Mouse (Mus musculus): Measurements from ENCODE around the gene Spock1. TPM values are rescaled to one million over a fixed set of nuclear protein-coding genes. Genes with fewer than 3 reads are reported as not detected.

The Spock1 gene
- polyA plus RNA-seq, 1 experiment from 2014 or later = 97.3 TPM

DNA sequence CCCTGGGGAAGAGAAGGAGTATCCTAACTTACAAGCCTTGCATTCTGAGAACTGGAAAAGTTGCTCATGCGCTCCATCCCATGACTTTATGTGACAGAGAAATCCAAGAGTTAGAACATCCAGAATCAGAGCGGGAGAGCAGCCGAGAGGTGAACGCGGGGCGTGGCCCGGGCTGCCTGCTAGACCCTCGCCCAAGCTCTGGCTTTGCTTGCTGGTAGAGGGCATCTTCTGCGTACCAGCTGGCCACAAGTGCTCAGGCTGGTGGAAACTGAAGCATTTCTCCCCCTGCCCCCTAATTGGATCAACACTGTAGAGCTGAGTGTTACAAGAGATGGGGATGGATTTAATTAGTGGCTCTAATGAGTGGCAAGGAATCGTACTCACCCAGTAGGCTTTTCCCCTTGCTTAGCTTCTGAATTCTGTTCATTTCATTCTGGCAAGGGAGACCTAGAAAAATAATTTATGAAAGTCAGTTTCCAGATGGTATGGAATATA, 472.4 kb downstream of the Spock1 start:
- H3K4me3 ChIP-seq = no peak overlapping the region
- no peak overlapping the region for H3K4me2 ChIP-seq
- no peak overlapping the region for H3K9ac ChIP-seq
- H3K27me3 ChIP-seq = no peaks in the 10 kb centered on the region
- no peak for ATAC-seq (ENCODE audit: low FRiP score, low read depth)
- H3K36me3 ChIP-seq = no peaks in the 10 kb centered on the region
- no peaks in the 10 kb centered on the region for H3K4me1 ChIP-seq (replicated peaks)
- H3K9me3 ChIP-seq = no peaks in the 10 kb centered on the region
- H3K27ac ChIP-seq (replicated peaks) = no peak overlapping the region
- WGBS = 91% methylated on average over 10 of the region's 10 CpGs

DNA sequence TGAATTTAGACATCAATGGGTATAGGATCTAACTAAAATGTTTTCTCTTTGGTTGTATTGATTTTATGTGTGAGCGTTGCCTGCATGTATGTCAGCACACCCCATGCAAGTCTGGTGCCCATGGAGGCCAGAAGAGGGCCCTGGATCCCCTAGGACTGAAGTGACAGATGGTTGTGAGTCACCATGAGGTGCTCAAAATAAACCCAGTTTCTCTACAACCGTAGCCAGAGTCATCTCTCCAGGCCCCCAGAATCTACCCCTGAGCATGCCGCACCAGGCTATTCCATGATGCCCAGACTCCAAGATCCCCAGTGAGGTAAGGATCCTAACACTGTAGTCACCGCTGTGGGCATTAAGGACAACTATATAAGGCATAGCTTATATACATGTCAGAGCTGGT, 474.3 kb downstream of the Spock1 start:
- H3K27ac ChIP-seq (replicated peaks) = no peak overlapping the region
- WGBS = 88% methylated on average over 4 of the region's 4 CpGs

DNA sequence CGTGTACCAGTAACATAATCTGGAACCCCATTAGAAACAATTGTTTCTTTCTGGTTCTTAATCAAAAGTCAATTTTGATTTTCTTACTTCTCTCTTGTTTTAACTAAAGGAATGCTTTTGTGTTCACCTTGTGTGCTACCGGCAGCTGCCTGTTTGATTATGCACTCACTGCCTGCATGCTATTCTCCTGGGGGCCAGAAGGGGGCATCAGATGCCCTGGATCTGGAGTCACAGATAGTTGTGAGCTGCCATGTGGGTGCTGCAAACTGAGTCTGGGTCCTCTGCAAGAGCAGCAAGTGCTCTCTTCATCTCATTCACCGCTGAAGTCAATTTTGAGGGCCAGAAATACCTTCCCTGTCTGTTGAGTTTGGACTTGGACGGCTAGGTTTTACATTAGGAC, 476.3 kb downstream of the Spock1 start:
- WGBS = 85% methylated on average over 4 of the region's 4 CpGs
- Histone ChIP-seq H3K4me3 (no peak overlapping the region), H3K27ac (replicated peaks) (no peak overlapping the region), H3K36me3 (no peaks in the 10 kb centered on the region), H3K9me3 (no peaks in the 10 kb centered on the region), H3K4me1 (replicated peaks) (no peaks in the 10 kb centered on the region), H3K27me3 (no peaks in the 10 kb centered on the region), H3K4me2 (no peak overlapping the region), H3K9ac (no peak overlapping the region)
- ATAC-seq (ENCODE audit: low FRiP score, low read depth) = no peak

More for the DNA sequence above, 474.3 kb downstream of the Spock1 start:
- no peak for ATAC-seq (ENCODE audit: low FRiP score, low read depth)
- Histone ChIP-seq H3K4me1 (replicated peaks) (no peaks in the 10 kb centered on the region), H3K4me2 (no peak overlapping the region), H3K27me3 (no peaks in the 10 kb centered on the region), H3K9ac (no peak overlapping the region), H3K36me3 (no peaks in the 10 kb centered on the region), H3K9me3 (no peaks in the 10 kb centered on the region), H3K4me3 (no peak overlapping the region)

DNA sequence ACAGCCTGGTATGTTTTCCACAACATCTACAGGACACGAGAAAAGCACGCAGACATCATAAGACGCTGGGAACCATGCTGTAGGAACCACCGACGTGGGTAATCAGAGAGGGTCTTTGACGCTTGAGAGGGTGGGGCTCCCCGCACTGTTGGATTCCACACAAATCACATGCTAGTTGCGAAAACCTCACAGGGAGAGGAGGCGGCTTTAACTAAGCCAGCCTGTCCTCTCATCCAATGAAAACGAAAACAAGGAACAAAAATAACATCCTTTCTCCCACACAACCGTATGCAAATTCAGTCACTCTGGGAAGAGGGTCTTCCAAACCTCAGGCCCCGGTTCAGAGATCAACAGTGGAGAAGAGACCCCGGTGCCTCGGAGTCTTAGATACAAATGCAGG, 479.3 kb downstream of the Spock1 start:
- H3K9me3 ChIP-seq = no peaks in the 10 kb centered on the region
- WGBS = 75% methylated on average over 14 of the region's 14 CpGs
- no peak overlapping the region for H3K9ac ChIP-seq
- no peaks in the 10 kb centered on the region for H3K36me3 ChIP-seq
- H3K27ac ChIP-seq (replicated peaks) = no peak overlapping the region
- no peaks in the 10 kb centered on the region for H3K4me1 ChIP-seq (replicated peaks)
- H3K4me3 ChIP-seq = no peak overlapping the region
- no peak for ATAC-seq (ENCODE audit: low FRiP score, low read depth)
- H3K27me3 ChIP-seq = no peaks in the 10 kb centered on the region
- H3K4me2 ChIP-seq = no peak overlapping the region

DNA sequence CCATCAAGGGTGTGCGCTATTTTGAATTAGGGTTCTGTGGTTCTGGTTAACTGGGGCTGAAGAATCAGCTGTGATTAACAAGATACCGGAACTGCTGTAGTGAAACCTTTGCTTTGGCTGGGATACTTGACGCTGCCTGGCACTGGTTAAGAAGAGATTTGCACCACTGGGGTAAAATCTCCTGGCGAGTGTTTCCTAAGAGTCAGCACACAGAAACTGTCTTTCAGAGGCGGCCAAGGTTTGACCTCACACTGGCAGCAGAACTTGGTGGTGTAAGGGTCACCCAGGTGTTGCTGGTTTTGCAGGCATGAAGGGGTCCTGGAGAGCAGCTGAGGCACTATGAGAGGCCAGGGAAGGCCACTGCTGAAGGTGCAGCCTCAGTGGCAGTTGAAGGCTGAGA, 489.4 kb downstream of the Spock1 start:
- H3K36me3 ChIP-seq = no peaks in the 10 kb centered on the region
- no peak for ATAC-seq (ENCODE audit: low FRiP score, low read depth)
- peaks cover 5% of the 10 kb centered on the region for H3K4me1 ChIP-seq (replicated peaks)
- no peak overlapping the region for H3K4me3 ChIP-seq
- no peaks in the 10 kb centered on the region for H3K9me3 ChIP-seq
- 91% methylated on average over 5 of the region's 5 CpGs for WGBS
- no peak overlapping the region for H3K4me2 ChIP-seq
- no peak overlapping the region for H3K27ac ChIP-seq (replicated peaks)
- no peak overlapping the region for H3K9ac ChIP-seq
- H3K27me3 ChIP-seq = no peaks in the 10 kb centered on the region

DNA sequence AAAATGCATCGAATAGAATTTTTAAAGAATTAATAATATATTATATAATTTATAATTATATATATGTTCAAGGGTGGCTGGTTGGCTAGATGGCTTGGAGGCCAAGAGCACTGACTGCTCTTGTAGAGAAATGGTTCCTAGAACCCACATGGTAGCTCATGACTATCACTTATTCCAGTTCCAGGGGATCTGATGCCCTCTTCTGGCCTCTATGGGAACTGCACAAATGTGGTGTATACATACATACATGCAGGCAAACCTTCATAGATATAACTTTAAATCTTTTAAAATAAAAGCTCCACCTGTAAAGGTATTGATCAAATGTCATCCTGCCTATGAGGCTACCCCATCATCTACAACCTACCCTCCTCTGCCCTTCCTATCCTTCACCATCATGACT, 493.4 kb downstream of the Spock1 start:
- Histone ChIP-seq H3K36me3 (no peaks in the 10 kb centered on the region), H3K9ac (no peak overlapping the region), H3K4me1 (replicated peaks) (peaks cover 6% of the 10 kb centered on the region), H3K27me3 (no peaks in the 10 kb centered on the region), H3K4me2 (no peak overlapping the region), H3K27ac (replicated peaks) (no peak overlapping the region), H3K9me3 (no peaks in the 10 kb centered on the region), H3K4me3 (no peak overlapping the region)
- 100% methylated on average over 1 of the region's 1 CpGs for WGBS
- no peak for ATAC-seq (ENCODE audit: low FRiP score, low read depth)

DNA sequence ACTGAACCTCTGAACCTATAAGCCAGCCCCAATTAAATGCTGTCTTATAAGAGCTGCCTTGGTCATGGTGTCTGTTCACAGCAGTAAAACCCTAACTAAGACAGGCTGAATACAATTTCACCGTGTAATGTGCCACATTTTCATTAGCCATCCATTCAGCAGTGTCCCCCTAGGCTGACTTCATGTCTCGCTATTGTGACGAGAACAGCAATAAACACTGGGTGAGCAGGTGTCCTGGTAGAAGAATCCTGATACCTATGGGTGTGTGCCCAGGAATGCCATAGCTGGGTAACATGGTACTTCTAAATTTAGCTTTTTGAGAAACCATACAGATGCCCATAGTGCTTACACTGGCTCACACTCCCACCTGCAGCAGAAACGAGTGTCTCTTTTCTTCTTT, 500.5 kb downstream of the Spock1 start:
- Histone ChIP-seq H3K4me2 (no peak overlapping the region), H3K4me1 (replicated peaks) (no peaks in the 10 kb centered on the region), H3K27ac (replicated peaks) (no peak overlapping the region), H3K27me3 (no peaks in the 10 kb centered on the region), H3K36me3 (no peaks in the 10 kb centered on the region), H3K9ac (no peak overlapping the region), H3K9me3 (no peaks in the 10 kb centered on the region), H3K4me3 (no peak overlapping the region)
- no peak for ATAC-seq (ENCODE audit: low FRiP score, low read depth)
- 69% methylated on average over 4 of the region's 4 CpGs for WGBS

DNA sequence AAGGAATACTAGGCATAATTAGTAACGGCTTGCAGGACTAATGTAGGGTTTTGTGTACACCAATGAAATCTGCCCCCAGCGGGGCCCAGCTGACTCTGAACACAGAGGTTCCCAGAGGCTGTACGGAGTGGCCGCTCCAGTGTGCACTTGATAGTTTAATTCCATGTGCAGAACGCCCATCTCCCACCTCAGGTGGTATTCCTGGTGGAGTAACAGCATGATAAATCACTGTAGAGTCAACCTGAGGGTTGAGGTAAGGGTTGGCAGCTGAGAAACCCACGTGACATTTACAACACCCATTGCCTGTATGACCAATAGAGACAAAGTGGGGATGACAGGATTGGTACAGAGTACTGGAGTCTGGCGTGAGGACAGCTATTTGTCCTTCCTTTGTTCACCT, 505.7 kb downstream of the Spock1 start:
- ATAC-seq (ENCODE audit: low FRiP score, low read depth) = no peak
- H3K9me3 ChIP-seq = no peaks in the 10 kb centered on the region
- 84% methylated on average over 7 of the region's 7 CpGs for WGBS
- no peak overlapping the region for H3K4me3 ChIP-seq
- H3K4me1 ChIP-seq (replicated peaks) = no peaks in the 10 kb centered on the region
- no peak overlapping the region for H3K27ac ChIP-seq (replicated peaks)
- no peak overlapping the region for H3K4me2 ChIP-seq
- H3K9ac ChIP-seq = no peak overlapping the region
- H3K27me3 ChIP-seq = no peaks in the 10 kb centered on the region
- no peaks in the 10 kb centered on the region for H3K36me3 ChIP-seq

DNA sequence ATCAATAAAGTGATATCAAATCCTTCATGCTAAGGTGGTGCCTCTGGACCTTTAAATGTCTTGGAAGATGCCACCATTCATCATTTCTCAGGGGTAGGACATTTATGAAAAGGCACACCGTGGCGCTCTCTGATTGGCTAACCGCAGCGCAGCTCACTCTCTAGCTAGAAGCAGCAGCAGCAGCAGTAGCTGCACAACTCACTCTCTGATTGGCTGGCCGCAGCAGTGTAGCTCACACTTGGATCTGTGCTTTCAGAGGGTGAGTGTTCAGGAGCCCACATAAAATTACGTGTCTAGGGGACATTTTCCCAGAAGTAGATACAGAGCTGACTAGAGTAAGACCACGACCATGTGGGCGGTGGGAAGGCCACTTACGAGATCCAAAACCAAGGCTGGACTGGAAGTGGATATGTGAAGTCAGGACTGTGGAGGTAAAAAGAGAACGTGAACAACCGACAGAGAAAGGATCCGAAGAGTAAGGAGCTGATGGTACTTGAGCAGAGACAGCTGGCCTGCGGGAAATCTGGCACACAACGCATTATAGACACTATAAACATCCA, 535.9 kb downstream of the Spock1 start:
- H3K4me3 ChIP-seq = no peak overlapping the region
- H3K27ac ChIP-seq (replicated peaks) = no peak overlapping the region
- H3K4me1 ChIP-seq (replicated peaks) = no peaks in the 10 kb centered on the region
- no peaks in the 10 kb centered on the region for H3K36me3 ChIP-seq
- no peaks in the 10 kb centered on the region for H3K27me3 ChIP-seq
- H3K4me2 ChIP-seq = no peak overlapping the region
- H3K9me3 ChIP-seq = no peaks in the 10 kb centered on the region
- no peak for ATAC-seq (ENCODE audit: low FRiP score, low read depth)
- H3K9ac ChIP-seq = no peak overlapping the region
- WGBS = 92% methylated on average over 14 of the region's 14 CpGs

Other genes with a start within 250 kb of the Spock1 start
- gene Klhl3, start 205.3 kb upstream of the Spock1 start, polyA plus RNA-seq (2015; fragmentation: Nextera tagmentation; extraction: Ambion mirVana) = 12.6 and 14.0 TPM in 2 replicates
- 39.6 and 41.7 TPM in 2 replicates for gene Hnrnpa0, start 220.2 kb upstream of the Spock1 start, polyA plus RNA-seq (2015; fragmentation: Nextera tagmentation; extraction: Ambion mirVana)
- 54.2 and 55.9 TPM in 2 replicates for gene Idnk, start 249.3 kb upstream of the Spock1 start, polyA plus RNA-seq (2015; fragmentation: Nextera tagmentation; extraction: Ambion mirVana)

All from hindbrain, embryonic 15.5 days (tissue).